Mouse (Mus musculus): Measurements from ENCODE around the gene Trat1.

Trat1 gene

GRCm38 (mm10) chr16:48771971-48772445 is at the start of gene Trat1:
Gene Trat1, minus strand, starts transcription at chr16:48772021.
- DNase-seq (ENCODE audit: low read depth in 2 of 2, low spot score in 2 of 2), result no peak

GRCm38 (mm10) chr16:48818524-48818923 is 46.7 kb upstream of the Trat1 start:
- DNase-seq (ENCODE audit: low read depth in 2 of 2, low spot score in 2 of 2), result no peak

- DNase-seq (ENCODE audit: low read depth in 2 of 2, low spot score in 2 of 2), result no peak
Measured at GRCm38 (mm10) chr16:48816695-48817094, 44.9 kb upstream of the Trat1 start, which contains the start of gene Retnlb. Gene Retnlb, plus strand, starts transcription at chr16:48816856.

GRCm38 (mm10) chr16:48811881-48812436 is 40.1 kb upstream of the Trat1 start:
- no peak for DNase-seq (ENCODE audit: low read depth in 2 of 2, low spot score in 2 of 2)

- no peak for DNase-seq (ENCODE audit: low read depth in 2 of 2, low spot score in 2 of 2)
Measured at GRCm38 (mm10) chr16:48809374-48809773, 37.6 kb upstream of the Trat1 start.

- no peak for DNase-seq (ENCODE audit: low read depth in 2 of 2, low spot score in 2 of 2)
Measured at GRCm38 (mm10) chr16:48806521-48806920, 34.7 kb upstream of the Trat1 start.

- DNase-seq (ENCODE audit: low read depth in 2 of 2, low spot score in 2 of 2), result no peak
Measured at GRCm38 (mm10) chr16:48805412-48805811, 33.6 kb upstream of the Trat1 start.

GRCm38 (mm10) chr16:48800906-48801305 is 29.1 kb upstream of the Trat1 start:
- DNase-seq (ENCODE audit: low read depth in 2 of 2, low spot score in 2 of 2), result peak; percentile 27 to 47

GRCm38 (mm10) chr16:48799470-48799869 is 27.6 kb upstream of the Trat1 start:
- DNase-seq (ENCODE audit: low read depth in 2 of 2, low spot score in 2 of 2), result no peak

GRCm38 (mm10) chr16:48798285-48798684 is 26.5 kb upstream of the Trat1 start:
- no peak for DNase-seq (ENCODE audit: low read depth in 2 of 2, low spot score in 2 of 2)

GRCm38 (mm10) chr16:48788704-48789185 is 16.9 kb upstream of the Trat1 start:
- DNase-seq (ENCODE audit: low read depth in 2 of 2, low spot score in 2 of 2), result no peak

- DNase-seq (ENCODE audit: low read depth in 2 of 2, low spot score in 2 of 2), result peak in 1 of 2 experiments; percentile 31
Measured at GRCm38 (mm10) chr16:48786258-48786657, 14.4 kb upstream of the Trat1 start.

- DNase-seq (ENCODE audit: low read depth in 2 of 2, low spot score in 2 of 2), result no peak
Measured at GRCm38 (mm10) chr16:48777254-48777653, 5.4 kb upstream of the Trat1 start.

- DNase-seq (ENCODE audit: low read depth in 2 of 2, low spot score in 2 of 2), result no peak
Measured at GRCm38 (mm10) chr16:48769183-48769582, 2.6 kb downstream of the Trat1 start.

GRCm38 (mm10) chr16:48760643-48761481 is 11.0 kb downstream of the Trat1 start:
- no peak for DNase-seq (ENCODE audit: low read depth in 2 of 2, low spot score in 2 of 2)

- no peak for DNase-seq (ENCODE audit: low read depth in 2 of 2, low spot score in 2 of 2)
Measured at GRCm38 (mm10) chr16:48750145-48750827, 21.5 kb downstream of the Trat1 start.

GRCm38 (mm10) chr16:48745418-48745817 is 26.4 kb downstream of the Trat1 start:
- DNase-seq (ENCODE audit: low read depth in 2 of 2, low spot score in 2 of 2), result no peak

GRCm38 (mm10) chr16:48745011-48745410 is 26.8 kb downstream of the Trat1 start:
- DNase-seq (ENCODE audit: low read depth in 2 of 2, low spot score in 2 of 2), result no peak

GRCm38 (mm10) chr16:48741549-48741948 is 30.3 kb downstream of the Trat1 start:
- no peak for DNase-seq (ENCODE audit: low read depth in 2 of 2, low spot score in 2 of 2)

- DNase-seq (ENCODE audit: low read depth in 2 of 2, low spot score in 2 of 2), result no peak
Measured at GRCm38 (mm10) chr16:48739974-48740373, 31.8 kb downstream of the Trat1 start.

GRCm38 (mm10) chr16:48738429-48738828 is 33.4 kb downstream of the Trat1 start:
- no peak for DNase-seq (ENCODE audit: low read depth in 2 of 2, low spot score in 2 of 2)

- DNase-seq (ENCODE audit: low read depth in 2 of 2, low spot score in 2 of 2), result no peak
Measured at GRCm38 (mm10) chr16:48736890-48737289, 34.9 kb downstream of the Trat1 start.
